24 mouse cellular contexts compared by ENCODE assay signal in the genomic region with DNA sequence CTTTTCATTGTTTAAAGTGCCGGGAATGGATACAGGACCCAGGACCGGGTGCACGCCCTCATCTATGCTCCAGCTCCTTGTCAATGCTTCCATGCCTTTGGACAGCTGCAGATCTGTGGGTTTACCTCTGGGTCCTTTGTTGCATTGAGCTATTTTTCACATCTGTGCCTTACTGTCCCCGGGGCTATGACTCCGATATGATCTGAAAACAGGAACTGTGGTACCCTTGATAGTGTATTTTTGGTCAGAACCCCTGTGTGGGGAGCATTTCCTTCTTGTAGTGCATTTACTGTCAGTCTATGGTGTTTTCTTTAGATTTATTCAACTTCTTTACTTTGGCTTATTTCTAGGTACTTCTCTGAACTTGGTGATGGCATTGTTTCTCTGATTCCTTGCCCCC.
"Had no signal": no experiment of that assay in that cellular context is flagged by ENCODE, and none has a peak within 500 bp of the region (broad histone marks: within the 10 kb centered on the region; RNA-seq: fewer than 3 reads in every experiment).

No protein-coding gene starts in this region.

- DNase-seq: kidney, adult 9 months; kidney, postnatal 14 days; kidney, postnatal 4 days; left cerebral cortex, postnatal 4 days; liver, postnatal 0 days; lung, embryonic 14.5 days; right cerebral cortex, adult 18-20 months; right cerebral cortex, postnatal 14 days; right cerebral cortex, postnatal 4 days; thymus, adult 2 months; thymus, postnatal 14 days; thymus, postnatal 4 days had no signal

- H3K4me3 ChIP-seq: limb, embryonic 12.5 days; limb, embryonic 15.5 days; midbrain, embryonic 10.5 days; midbrain, embryonic 13.5 days; myocyte; neural tube, embryonic 12.5 days had no signal

- H3K27me3 ChIP-seq: limb, embryonic 12.5 days; limb, embryonic 15.5 days; midbrain, embryonic 13.5 days; neural tube, embryonic 12.5 days had no signal

- H3K4me2 ChIP-seq: limb, embryonic 12.5 days; limb, embryonic 15.5 days; liver, embryonic 11.5 days; lung, embryonic 14.5 days; midbrain, embryonic 13.5 days; neural tube, embryonic 12.5 days had no signal

- H3K27ac ChIP-seq: limb, embryonic 12.5 days; limb, embryonic 15.5 days; liver, embryonic 14.5 days; macrophage; midbrain, embryonic 10.5 days; midbrain, embryonic 13.5 days; neural tube, embryonic 12.5 days; stomach, postnatal 0 days had no signal

- H3K9me3 ChIP-seq: limb, embryonic 12.5 days; limb, embryonic 15.5 days; midbrain, embryonic 10.5 days; midbrain, embryonic 13.5 days; neural tube, embryonic 12.5 days had no signal

- H3K9ac ChIP-seq: limb, embryonic 12.5 days; limb, embryonic 15.5 days; liver, embryonic 14.5 days; liver, postnatal 0 days; lung, embryonic 14.5 days; midbrain, embryonic 13.5 days; neural tube, embryonic 12.5 days had no signal

- H3K36me3 ChIP-seq: limb, embryonic 12.5 days; limb, embryonic 15.5 days; midbrain, embryonic 10.5 days; midbrain, embryonic 13.5 days; neural tube, embryonic 12.5 days had no signal

- H3K4me1 ChIP-seq: limb, embryonic 12.5 days; limb, embryonic 15.5 days; neural tube, embryonic 12.5 days had no signal

- ATAC-seq: liver, postnatal 0 days; lung, postnatal 0 days; midbrain, embryonic 13.5 days; midbrain, embryonic 16.5 days had no signal
